Mouse (Mus musculus): ENCODE results near the gene Psmd6.

GRCm38 (mm10) chr14:14083811-14084210 lies 37.0 kb downstream of the Psmd6 start:
- TF ChIP-seq CTCF (IDR thresholded peaks at IDR 0.05; ENCODE audit: extremely low read depth, insufficient read depth, low read length), result no peak
- TF ChIP-seq POLR2A (IDR thresholded peaks at IDR 0.05; ENCODE audit: extremely low read depth, insufficient read depth, low read length), result no peak
